Mouse (Mus musculus) spleen, postnatal 0 days (tissue): ENCODE results near the gene Olfr301. TPM values are rescaled to one million over a fixed set of nuclear protein-coding genes. Genes with fewer than 3 reads are reported as not detected.

ENCODE experiments used
- polyA plus RNA-seq: library from polyadenylated mRNA; unstranded; fragments of >200 nt; fragmentation: Nextera tagmentation; extraction: Ambion mirVana; gene quantifications from 2 replicates; pipeline ENCODE4 v1.2.1, GENCODE M21; 2015

Olfr301 gene
- not detected in 2 replicates for polyA plus RNA-seq

DNA sequence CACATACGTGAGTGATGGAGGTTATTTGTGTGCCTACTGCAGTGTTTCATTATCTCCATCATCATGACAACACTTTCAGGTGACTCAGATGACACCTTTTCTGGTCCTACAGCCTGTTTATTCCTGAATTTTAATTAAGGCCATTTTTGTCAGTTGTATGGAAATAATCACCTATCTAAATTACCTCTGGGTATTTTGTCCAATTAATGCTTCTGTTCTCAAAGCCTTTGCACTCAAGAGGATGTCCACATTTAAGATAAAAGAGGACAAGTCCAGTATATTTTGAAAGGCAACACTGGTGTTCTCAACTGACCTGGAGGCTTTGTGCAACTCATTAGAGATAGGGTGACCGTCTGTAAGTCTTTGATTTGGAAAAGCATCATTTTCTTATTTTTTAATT is at the start of gene Olfr301:
TSS of gene Olfr301 (plus strand) at position 301 of the 400 bp plus-strand sequence.

DNA sequence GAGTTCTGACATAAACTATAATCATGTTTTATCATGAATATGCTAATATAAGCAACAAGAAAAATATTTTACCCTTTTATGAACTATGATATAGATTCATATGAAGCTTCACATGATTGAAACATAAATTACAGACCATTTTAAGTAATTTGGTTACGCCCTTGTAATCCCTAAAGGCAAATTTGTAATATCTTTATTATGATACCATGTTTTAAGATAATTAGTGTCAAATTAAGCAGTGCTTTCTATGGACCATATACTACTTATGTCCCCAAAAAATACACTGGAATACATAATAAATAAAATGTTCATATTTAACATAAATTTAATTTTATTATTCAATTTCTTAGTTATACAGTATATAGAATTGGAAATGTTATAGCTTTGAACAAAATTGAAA is 36.8 kb upstream of the Olfr301 start, which contains the start of gene Olfr305:
TSS of gene Olfr305 (minus strand) at position 101 of the 400 bp plus-strand sequence.

DNA sequence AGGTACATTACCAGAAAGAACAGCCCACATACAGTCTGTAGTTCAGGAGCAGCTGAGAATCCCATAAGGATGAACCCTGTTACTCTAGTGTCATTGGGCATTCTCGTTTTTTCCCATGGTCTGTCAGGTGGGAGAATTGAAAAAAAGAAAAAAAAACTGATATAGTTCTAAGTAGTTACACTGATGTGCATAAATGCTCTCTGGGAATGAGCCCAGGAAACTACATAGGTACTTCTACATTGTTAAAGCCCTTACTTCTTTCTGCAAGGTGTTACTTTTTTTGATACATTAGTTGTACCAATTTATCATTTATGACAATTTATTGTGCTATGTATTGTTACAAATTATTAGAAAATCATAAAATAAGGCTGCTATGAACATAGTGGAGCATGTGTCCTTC is 17.1 kb upstream of the Olfr301 start, which contains the start of gene Olfr304:
TSS of gene Olfr304 (minus strand) at position 101 of the 400 bp plus-strand sequence.

DNA sequence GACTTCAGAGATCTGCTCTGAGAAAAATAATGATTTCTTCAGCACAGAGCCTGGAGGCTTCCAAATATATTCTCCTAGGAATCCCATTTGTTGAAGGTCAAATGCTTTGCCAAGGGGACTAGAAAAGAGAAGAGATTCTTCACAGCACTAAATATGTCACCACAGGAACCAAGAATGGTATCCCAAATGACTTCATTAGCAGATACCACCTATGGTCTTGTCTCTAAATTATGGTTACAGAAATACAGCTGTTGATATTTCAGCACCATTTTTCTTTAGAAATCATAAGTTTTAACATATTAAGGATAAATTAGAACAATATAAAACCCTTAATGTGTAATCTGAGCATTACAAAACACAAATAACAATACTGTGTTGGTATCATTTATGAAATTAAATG is 6.0 kb upstream of the Olfr301 start, which contains the start of gene Olfr303:
TSS of gene Olfr303 (minus strand) at position 101 of the 400 bp plus-strand sequence.

DNA sequence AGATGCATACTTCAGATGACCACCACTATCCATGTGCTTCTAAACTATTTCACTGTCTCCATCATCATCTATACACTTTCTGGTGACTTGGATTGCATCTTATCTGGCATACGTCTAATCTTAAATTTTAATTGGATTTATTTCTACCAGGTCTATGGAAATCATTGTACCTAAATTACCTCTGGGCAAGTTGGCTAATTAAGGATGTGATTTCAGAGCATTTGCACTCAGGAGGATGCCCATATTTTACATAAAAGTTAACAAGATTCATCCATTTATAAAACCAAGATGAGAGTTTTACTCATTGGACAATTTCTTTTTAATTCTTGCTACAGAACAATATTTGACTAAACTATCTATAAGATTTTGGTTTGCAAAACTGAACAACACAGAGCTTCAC is 56.0 kb downstream of the Olfr301 start, which contains the start of gene Olfr299:
TSS of gene Olfr299 (plus strand) at position 301 of the 400 bp plus-strand sequence.

Other genes with a start within 250 kb of the Olfr301 start
- gene Vmn2r75, start 232.1 kb upstream of the Olfr301 start, polyA plus RNA-seq: not detected in 2 replicates
- not detected in 2 replicates for gene Vmn2r76, start 157.5 kb upstream of the Olfr301 start, polyA plus RNA-seq
- not detected in 2 replicates for gene Olfr310, start 126.7 kb upstream of the Olfr301 start, polyA plus RNA-seq
- gene Olfr309, start 90.1 kb upstream of the Olfr301 start, polyA plus RNA-seq: not detected in 2 replicates
- gene Olfr308, start 78.2 kb upstream of the Olfr301 start, polyA plus RNA-seq: not detected in 2 replicates
- gene Olfr307, start 66.3 kb upstream of the Olfr301 start, polyA plus RNA-seq: not detected in 2 replicates
- gene Olfr305, start 36.9 kb upstream of the Olfr301 start, polyA plus RNA-seq: not detected in 2 replicates
- gene Olfr304, start 17.2 kb upstream of the Olfr301 start, polyA plus RNA-seq: not detected in 2 replicates
- gene Olfr303, start 6.1 kb upstream of the Olfr301 start, polyA plus RNA-seq: not detected in 2 replicates
- gene Olfr299, start 56.1 kb downstream of the Olfr301 start, polyA plus RNA-seq: not detected in 2 replicates
- gene Olfr298, start 88.6 kb downstream of the Olfr301 start, polyA plus RNA-seq: not detected in 2 replicates
- gene Olfr297, start 116.1 kb downstream of the Olfr301 start, polyA plus RNA-seq: not detected in 2 replicates
- gene Olfr295, start 180.0 kb downstream of the Olfr301 start, polyA plus RNA-seq: not detected in 2 replicates
- not detected in 2 replicates for gene Olfr294, start 212.8 kb downstream of the Olfr301 start, polyA plus RNA-seq
- not detected in 2 replicates for gene Olfr293, start 245.2 kb downstream of the Olfr301 start, polyA plus RNA-seq